Mouse (Mus musculus) E14TG2a.4 (cell line): ENCODE results near the gene Rgs3.

ENCODE experiments used
- H3K27me3 ChIP-seq: 2 replicates; pipeline ENCODE4 v1.6.1; 2014; ENCODE audit warnings: low read length, control low read depth; ENCODE audit not compliant: insufficient read depth
- H3K36me3 ChIP-seq: 2 replicates; pipeline ENCODE4 v1.6.1; 2014; ENCODE audit warnings: low read length, control low read depth; ENCODE audit not compliant: insufficient read depth
- H3K4me1 ChIP-seq: replicated peaks from 2 replicates; pipeline ENCODE4 v1.6.1; 2014; ENCODE audit warnings: low read depth, low read length, control low read depth
- H3K4me3 ChIP-seq: replicated peaks from 2 replicates; pipeline ENCODE4 v1.5.1; 2014; ENCODE audit warnings: mild to moderate bottlenecking, low read length
- H3K9me3 ChIP-seq: 2 replicates; pipeline ENCODE4 v1.6.1; 2014; ENCODE audit warnings: low read length, control low read depth
- CTCF ChIP-seq: conservative IDR thresholded peaks from 2 replicates; pipeline ENCODE4 v1.5.1; 2014; ENCODE audit warnings: low read length
- NANOG ChIP-seq: IDR thresholded peaks from 2 replicates; pipeline ENCODE4 v1.6.1; 2014; ENCODE audit warnings: borderline replicate concordance, low read length, mixed read lengths
- POU5F1 ChIP-seq: IDR thresholded peaks from 2 replicates; pipeline ENCODE4 v1.6.1; 2014; ENCODE audit warnings: low read length, borderline replicate concordance

Gene Rgs3

DNA sequence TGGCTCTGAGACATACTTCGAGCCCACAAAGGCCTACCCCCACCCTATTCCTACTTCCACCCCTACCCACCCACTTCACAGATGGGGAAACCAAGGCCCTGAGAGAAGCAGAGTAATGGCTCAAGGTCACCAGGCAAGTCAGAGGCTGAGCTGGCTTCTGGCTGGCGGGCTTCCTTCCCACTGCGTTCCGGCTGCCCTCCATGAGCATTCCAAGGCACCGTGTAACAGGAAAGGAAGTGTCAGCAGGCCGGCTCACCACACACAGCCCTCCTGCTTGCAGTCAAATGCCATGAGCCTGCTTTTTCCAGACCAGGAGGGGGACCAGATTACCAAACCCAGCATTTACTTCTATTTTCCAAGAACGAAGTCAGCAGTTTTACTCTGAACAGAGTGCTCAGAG is 172.4 kb downstream of the Rgs3 start:
- no peak overlapping the region for H3K4me3 ChIP-seq
- peaks cover 26% of the 10 kb centered on the region for H3K27me3 ChIP-seq
- TF ChIP-seq NANOG (no peak), POU5F1 (no peak), CTCF (no peak)
- H3K9me3 ChIP-seq: no peaks in the 10 kb centered on the region
- peaks cover 28% of the 10 kb centered on the region for H3K4me1 ChIP-seq
- H3K36me3 ChIP-seq: no peaks in the 10 kb centered on the region

DNA sequence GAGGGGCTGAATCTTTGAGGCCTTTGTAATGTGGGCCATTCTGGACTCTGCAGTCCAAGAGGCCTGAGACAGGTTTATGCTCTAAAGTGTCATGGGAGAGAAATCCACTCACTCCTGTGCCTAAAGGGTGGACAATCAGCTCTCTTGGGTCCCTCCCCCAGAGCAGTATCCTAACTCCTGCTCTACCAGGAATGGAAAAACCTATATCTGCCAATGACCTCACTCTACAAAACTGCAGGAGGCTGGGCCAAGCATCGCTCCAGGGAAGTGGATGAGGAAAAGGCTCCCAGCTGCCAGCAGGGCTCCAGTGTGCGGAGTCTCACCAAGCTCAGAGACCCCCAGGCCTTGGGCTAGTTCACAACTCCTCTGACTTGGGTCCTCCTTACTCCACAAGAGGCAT is 173.2 kb downstream of the Rgs3 start:
- H3K9me3 ChIP-seq: no peaks in the 10 kb centered on the region
- no peaks in the 10 kb centered on the region for H3K36me3 ChIP-seq
- no peak overlapping the region for H3K4me3 ChIP-seq
- H3K27me3 ChIP-seq: peaks cover 28% of the 10 kb centered on the region
- H3K4me1 ChIP-seq: peaks cover 22% of the 10 kb centered on the region
- no peak for TF ChIP-seq POU5F1
- TF ChIP-seq CTCF: no peak
- TF ChIP-seq NANOG: no peak

DNA sequence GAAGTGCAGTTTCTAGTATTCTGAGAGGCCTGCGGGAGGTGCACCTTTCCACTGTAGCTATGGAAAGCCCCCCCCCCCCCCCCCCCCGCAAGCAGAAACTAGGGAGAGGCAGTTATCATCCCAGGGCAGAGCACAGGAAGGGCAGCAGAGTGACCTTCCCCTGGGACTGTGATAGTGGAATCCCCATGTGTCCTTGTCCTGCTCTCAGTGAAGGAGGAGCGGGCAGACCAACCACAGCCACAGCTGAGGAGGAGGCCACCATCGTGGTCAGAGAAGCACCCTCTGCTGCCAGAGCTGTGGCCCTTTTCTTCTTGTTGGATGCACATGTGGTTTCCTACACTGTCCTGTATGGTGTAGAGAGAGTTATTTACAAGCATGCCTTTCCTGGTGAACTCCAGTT is 174.3 kb downstream of the Rgs3 start:
- peaks cover 28% of the 10 kb centered on the region for H3K27me3 ChIP-seq
- peaks cover 20% of the 10 kb centered on the region for H3K4me1 ChIP-seq
- H3K9me3 ChIP-seq: no peaks in the 10 kb centered on the region
- TF ChIP-seq POU5F1 (no peak), NANOG (no peak), CTCF (no peak)
- H3K4me3 ChIP-seq: no peak overlapping the region
- no peaks in the 10 kb centered on the region for H3K36me3 ChIP-seq

DNA sequence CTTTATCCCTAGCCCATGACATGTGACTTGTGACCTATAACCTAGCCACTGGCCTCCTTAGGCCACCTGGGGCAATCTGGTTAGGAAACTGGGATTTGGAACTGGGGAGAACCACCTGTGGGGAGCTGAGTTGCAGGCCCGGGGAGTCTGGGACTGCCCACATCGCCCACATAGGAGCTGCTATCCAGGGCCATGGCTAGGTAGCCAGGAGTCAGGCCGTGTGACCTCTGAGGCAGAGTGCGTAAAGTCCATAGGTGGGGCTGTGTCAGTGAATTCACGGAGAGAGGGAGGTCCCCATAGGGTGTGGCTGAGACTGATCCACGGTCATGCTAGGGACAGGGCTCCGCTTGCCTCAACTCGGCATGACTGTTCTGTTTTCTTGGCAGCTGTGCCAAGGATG is 175.6 kb downstream of the Rgs3 start:
- Histone ChIP-seq H3K9me3 (no peaks in the 10 kb centered on the region), H3K36me3 (no peaks in the 10 kb centered on the region), H3K4me3 (peak overlapping the region; percentile 61), H3K27me3 (peaks cover 26% of the 10 kb centered on the region), H3K4me1 (peaks cover 24% of the 10 kb centered on the region)
- no peak for TF ChIP-seq CTCF
- TF ChIP-seq POU5F1: no peak
- no peak for TF ChIP-seq NANOG

DNA sequence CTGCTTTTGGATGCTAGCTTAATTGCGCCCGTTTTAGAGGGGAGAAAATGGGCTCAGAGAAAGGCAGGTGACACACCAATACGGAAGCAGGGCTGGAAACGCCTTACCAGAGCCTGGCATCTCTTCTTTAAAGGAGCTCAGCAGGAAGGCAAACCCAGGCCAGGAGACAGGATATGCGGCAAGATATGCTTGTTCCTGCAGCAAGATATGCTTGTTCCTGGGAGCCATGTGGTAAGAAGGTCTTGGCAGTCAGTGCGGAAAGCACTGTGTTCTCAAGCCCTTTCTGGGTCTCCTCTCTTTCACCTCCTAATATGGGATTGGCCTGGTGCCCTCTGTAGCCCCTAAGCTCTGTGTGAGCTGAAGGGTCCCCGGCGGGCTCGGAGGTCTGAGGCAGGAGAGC is 176.2 kb downstream of the Rgs3 start:
- Histone ChIP-seq H3K4me3 (peak overlapping the region; percentile 61), H3K27me3 (peaks cover 24% of the 10 kb centered on the region), H3K4me1 (peaks cover 24% of the 10 kb centered on the region), H3K36me3 (no peaks in the 10 kb centered on the region), H3K9me3 (no peaks in the 10 kb centered on the region)
- TF ChIP-seq CTCF (no peak), NANOG (no peak), POU5F1 (no peak)

DNA sequence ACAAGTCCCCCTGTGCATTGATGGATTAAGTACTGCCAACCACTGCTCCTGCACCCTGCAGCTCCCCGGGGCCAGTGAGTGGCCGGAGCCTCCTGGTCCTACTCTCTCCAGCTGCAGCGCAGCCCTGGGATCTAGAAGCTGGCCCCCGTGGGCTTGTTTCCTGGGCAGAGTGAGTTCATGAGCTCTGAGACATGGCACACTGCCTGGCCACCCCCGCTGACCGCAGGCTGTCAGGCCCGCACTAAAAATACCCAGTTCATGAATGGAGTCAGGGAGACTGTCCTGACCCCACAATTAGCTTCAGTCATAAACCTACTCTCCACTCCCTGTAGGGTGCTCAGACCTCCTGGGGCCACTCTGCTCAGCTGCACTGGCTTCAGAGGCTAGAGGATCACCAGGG is 176.8 kb downstream of the Rgs3 start:
- Histone ChIP-seq H3K9me3 (no peaks in the 10 kb centered on the region), H3K4me3 (peak overlapping the region; percentile 61), H3K4me1 (peaks cover 24% of the 10 kb centered on the region), H3K36me3 (no peaks in the 10 kb centered on the region), H3K27me3 (peaks cover 24% of the 10 kb centered on the region)
- TF ChIP-seq POU5F1 (no peak), CTCF (no peak), NANOG (no peak)

DNA sequence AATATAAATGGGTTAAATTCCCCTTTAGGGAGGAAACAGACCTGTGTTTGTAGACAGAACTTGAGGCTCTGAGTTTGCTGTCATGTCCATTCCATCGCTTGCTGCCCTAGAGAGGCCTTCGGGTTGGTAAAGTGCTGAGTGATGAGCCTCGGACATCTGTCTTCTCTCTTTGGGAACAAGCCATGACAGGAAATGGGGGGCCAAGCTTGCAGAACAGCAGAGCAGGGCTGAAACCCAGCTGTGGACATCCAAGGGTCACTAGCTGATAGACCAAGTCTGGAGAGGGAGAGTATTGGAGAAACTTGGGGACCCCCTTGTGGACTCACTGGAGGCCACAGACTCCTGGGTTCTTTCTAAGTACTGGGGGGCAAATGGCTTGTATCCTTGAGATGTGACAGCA is 177.3 kb downstream of the Rgs3 start:
- TF ChIP-seq POU5F1 (no peak), NANOG (no peak), CTCF (no peak)
- peaks cover 24% of the 10 kb centered on the region for H3K4me1 ChIP-seq

DNA sequence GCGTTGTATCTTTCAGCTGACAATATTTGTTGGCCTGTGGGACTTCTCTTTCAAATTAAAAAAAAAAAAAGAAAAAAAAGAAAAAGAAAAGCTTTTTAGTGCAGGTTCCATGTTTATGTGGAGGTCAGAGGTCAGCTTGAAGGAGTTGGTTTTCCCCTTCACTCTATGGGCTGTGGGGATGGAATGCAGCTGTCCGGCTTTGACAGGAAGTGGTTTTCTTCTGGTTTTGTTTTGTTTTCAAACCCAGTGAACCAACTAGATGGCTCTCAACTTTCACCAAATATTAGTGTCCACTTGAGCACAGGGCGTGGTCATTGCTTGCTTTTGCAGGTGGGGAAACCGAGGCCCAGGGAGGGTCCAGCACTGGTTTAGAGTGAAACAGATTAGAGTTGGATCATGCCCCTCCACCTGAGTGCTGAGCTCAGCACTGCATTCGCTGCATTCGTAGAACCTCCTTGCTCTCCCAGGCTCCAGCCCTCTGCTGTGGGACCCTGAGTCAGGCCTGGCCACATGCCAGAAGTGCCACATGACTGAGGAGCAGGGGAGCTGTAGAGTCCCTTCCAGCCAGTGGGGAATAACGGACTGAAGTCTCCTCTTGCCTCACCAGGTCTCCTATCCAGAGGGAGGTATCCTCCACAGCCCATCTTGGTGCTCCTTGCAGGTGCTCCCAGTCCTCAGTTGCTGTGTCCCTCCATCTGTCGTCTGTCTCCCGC is 178.5 kb downstream of the Rgs3 start:
- Histone ChIP-seq H3K27me3 (peaks cover 19% of the 10 kb centered on the region; the same call in 1 of the 2 replicates), H3K36me3 (no peaks in the 10 kb centered on the region), H3K9me3 (no peaks in the 10 kb centered on the region), H3K4me3 (no peak overlapping the region), H3K4me1 (peaks cover 31% of the 10 kb centered on the region)
- TF ChIP-seq NANOG (no peak), CTCF (no peak), POU5F1 (no peak)

More for the DNA sequence above, 177.3 kb downstream of the Rgs3 start:
- peaks cover 19% of the 10 kb centered on the region for H3K27me3 ChIP-seq
- H3K9me3 ChIP-seq: no peaks in the 10 kb centered on the region
- no peak overlapping the region for H3K4me3 ChIP-seq
- H3K36me3 ChIP-seq: no peaks in the 10 kb centered on the region

DNA sequence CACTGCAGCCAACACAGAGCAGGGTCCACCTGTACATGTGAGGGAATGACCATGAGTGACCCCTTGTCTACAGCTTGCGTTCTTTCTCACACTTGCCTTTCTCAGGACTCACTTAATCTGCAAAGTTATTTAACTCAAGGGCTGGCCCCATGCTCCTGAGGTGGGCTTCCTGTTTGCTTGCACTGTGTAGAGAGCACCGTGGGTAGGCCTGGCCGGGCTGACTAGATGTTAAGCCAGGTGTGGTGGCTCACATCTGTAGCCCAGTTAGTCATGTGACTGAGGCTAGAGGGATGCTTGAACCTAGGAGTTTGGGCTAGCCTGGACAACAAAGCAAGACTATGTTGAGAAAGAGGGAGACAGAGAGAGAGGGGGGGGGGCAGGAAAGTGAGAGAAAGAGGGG is 179.3 kb downstream of the Rgs3 start:
- Histone ChIP-seq H3K9me3 (no peaks in the 10 kb centered on the region), H3K4me1 (peaks cover 36% of the 10 kb centered on the region), H3K4me3 (no peak overlapping the region), H3K36me3 (no peaks in the 10 kb centered on the region), H3K27me3 (peaks cover 21% of the 10 kb centered on the region; the same call in 1 of the 2 replicates)
- no peak for TF ChIP-seq CTCF
- TF ChIP-seq POU5F1: no peak
- no peak for TF ChIP-seq NANOG
